Mouse (Mus musculus): ENCODE results near the gene Taar7a. TPM values are rescaled to one million over a fixed set of nuclear protein-coding genes. Genes with fewer than 3 reads are reported as not detected.

Taar7a gene
- polyA plus RNA-seq, 1 experiment from 2014 or later = not detected

DNA sequence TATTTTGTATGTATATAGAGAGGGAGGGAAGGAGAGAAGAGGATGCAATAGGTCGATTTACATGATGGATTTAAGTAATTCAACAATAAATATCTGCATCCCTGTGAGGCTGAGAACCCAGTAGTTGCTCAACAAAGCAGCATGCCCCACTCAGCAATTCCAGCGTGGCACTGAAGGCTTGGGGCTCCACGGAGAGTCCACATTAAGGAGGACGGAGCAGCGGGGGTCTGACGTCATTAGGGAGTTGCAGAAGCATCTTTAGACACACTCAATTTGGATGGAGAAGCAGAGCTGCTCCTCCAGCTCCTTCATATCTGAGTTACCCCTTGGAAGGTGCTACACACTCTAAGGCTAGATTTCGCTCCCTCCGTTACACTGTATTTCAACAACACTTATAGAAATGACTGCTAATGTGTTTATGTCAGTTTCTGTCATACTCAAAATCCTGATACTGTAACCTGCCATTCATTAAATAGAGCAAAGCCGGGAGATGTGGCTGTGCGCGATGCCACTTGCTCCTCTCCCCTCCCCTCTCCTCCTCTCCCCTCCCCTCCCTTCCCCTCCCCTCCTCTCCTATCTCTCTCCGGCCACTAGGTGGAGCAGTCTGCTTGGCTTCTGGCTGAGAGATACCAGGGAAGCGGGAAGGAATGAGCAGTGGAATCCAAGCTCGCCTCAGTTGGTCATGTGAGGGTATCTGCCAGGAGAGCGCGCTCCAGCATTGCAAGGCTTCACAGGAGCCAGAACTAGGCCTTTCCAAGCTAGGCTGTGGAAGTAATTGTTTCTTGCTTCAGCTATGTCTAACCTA is 14.2 kb downstream of the Taar7a start:
- no peaks in the 10 kb centered on the region for H3K27me3 ChIP-seq (replicated peaks)
- H3K4me1 ChIP-seq (replicated peaks) = no peaks in the 10 kb centered on the region
- no peaks in the 10 kb centered on the region for H3K36me3 ChIP-seq
- H3K27ac ChIP-seq (ENCODE audit: poor library complexity, severe bottlenecking) = no peak overlapping the region
- peak; percentile 61 for ATAC-seq (ENCODE audit: insufficient number of reproducible peaks, low FRiP score)
- H3K4me3 ChIP-seq = no peak overlapping the region
- H3K9ac ChIP-seq = no peak overlapping the region
- no peak overlapping the region for H3K4me2 ChIP-seq
- 42% methylated on average over 16 of the region's 16 CpGs for WGBS
- no peaks in the 10 kb centered on the region for H3K9me3 ChIP-seq (replicated peaks)

DNA sequence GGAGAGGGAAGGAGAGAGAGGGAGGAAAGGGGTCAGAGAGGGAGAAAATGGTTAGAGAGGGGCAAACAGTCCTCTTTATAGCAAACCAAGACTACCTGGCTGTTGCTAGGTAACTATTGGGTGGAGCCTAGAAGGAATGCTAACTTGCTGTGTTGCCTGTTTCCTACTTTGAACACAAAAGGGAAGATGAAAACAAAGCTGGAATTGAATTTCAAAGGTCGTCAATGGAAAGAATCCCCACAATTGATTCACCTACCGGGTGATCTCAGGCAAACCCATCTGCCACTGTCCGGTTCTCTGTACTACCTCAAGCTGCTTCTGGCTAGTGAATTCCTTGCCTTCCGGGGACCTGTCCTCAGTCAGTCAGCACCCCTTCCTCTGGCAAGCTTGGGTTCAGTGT is 15.3 kb downstream of the Taar7a start:
- H3K9me3 ChIP-seq (replicated peaks) = no peaks in the 10 kb centered on the region
- H3K27me3 ChIP-seq (replicated peaks) = no peaks in the 10 kb centered on the region
- H3K4me2 ChIP-seq = no peak overlapping the region
- H3K9ac ChIP-seq = no peak overlapping the region
- H3K36me3 ChIP-seq = no peaks in the 10 kb centered on the region
- ATAC-seq (ENCODE audit: insufficient number of reproducible peaks, low FRiP score) = no peak
- WGBS = 54% methylated on average over 4 of the region's 4 CpGs
- H3K27ac ChIP-seq (ENCODE audit: poor library complexity, severe bottlenecking) = no peak overlapping the region
- H3K4me3 ChIP-seq = no peak overlapping the region
- H3K4me1 ChIP-seq (replicated peaks) = no peaks in the 10 kb centered on the region

- Histone ChIP-seq H3K4me3 (no peak overlapping the region), H3K9ac (no peak overlapping the region), H3K36me3 (no peaks in the 10 kb centered on the region), H3K27ac (ENCODE audit: poor library complexity, severe bottlenecking) (no peak overlapping the region), H3K9me3 (replicated peaks) (no peaks in the 10 kb centered on the region; the same call in 1 of the 2 replicates), H3K27me3 (replicated peaks) (no peaks in the 10 kb centered on the region), H3K4me2 (no peak overlapping the region), H3K4me1 (replicated peaks) (0 out of 2 replicates have a peak, but pooled peaks cover 2% of the 10 kb centered on the region)
- ATAC-seq (ENCODE audit: insufficient number of reproducible peaks, low FRiP score) = no peak
- WGBS = 80% methylated on average over 5 of the region's 5 CpGs
Measured at GRCm38 (mm10) chr10:23971256-23971655, 22.0 kb downstream of the Taar7a start.

DNA sequence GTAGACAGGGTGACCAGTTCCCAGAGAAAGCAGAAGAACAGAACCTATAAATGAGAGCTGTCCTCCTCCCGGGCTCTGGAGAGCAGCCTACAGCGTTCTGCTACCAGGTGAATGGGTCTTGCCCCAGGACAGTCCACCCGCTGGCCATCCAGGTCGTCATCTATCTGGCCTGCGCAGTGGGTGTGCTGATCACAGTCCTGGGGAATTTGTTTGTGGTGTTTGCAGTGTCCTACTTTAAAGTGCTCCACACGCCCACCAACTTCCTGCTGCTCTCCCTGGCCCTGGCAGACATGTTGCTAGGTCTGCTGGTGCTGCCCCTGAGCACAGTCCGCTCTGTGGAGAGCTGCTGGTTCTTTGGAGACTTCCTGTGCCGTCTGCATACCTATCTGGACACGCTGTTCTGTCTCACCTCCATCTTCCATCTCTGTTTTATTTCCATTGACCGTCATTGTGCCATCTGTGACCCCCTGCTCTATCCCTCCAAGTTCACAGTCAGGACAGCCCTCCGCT is 22.6 kb downstream of the Taar7a start, which contains the start of gene Taar5:
Gene Taar5 (plus strand): TSS at position 51 of the 510 bp plus-strand sequence.
- 82% methylated on average over 11 of the region's 11 CpGs for whole genome bisulfite sequencing
- no peak within 1 kb of the TSS for H3K9ac ChIP-seq

DNA sequence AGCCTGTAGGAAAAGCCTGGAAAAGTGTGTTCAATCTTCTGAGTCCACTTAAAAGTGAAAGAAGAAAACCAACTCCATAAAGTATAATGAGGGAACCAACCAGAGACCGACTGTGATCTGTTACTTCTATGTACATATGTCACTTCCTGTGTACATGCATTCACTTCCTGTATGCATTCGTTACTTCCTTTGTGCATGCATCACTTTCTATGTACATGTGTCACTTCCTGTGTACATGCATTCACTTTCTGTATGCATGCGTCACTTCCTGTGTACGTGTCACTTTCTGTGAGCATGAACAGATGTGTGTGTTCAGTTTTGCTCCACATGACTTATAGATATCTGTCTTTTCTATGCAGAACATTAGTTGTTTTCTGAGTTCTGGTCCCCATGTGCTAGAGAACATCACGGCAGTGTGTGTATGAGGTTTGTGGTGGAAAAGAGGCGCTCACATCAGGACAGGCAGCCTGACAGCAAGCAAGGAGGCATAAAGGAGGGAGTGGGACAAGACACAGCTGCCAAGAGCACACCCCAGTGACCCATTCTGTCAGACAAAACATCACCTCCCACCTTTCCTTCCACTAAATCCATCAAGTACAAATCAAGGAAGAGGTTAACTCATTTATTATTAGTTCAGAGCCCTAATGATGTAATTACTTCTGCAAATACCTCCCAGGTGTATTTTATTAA is 28.2 kb downstream of the Taar7a start:
- 72% methylated on average over 6 of the region's 6 CpGs for WGBS

More for the DNA sequence above, 22.6 kb downstream of the Taar7a start, which contains the start of gene Taar5:
- Histone ChIP-seq H3K4me3 (no peak within 1 kb of the TSS), H3K4me2 (no peak within 1 kb of the TSS), H3K9me3 (replicated peaks) (no peaks in the 10 kb centered on the region; the same call in 1 of the 2 replicates), H3K27ac (ENCODE audit: poor library complexity, severe bottlenecking) (no peak within 1 kb of the TSS), H3K4me1 (replicated peaks) (0 out of 2 replicates have a peak, but pooled peaks cover 2% of the 10 kb centered on the region), H3K27me3 (replicated peaks) (no peaks in the 10 kb centered on the region), H3K36me3 (no peaks in the 10 kb centered on the region)
- ATAC-seq (ENCODE audit: insufficient number of reproducible peaks, low FRiP score) = no peak

GRCm38 (mm10) chr10:23963444-23963843 is 29.8 kb downstream of the Taar7a start:
- peak; percentile 73 for ATAC-seq (ENCODE audit: insufficient number of reproducible peaks, low FRiP score)
- WGBS = 49% methylated on average over 3 of the region's 3 CpGs
- Histone ChIP-seq H3K27ac (ENCODE audit: poor library complexity, severe bottlenecking) (no peak overlapping the region), H3K9ac (no peak overlapping the region), H3K4me1 (replicated peaks) (0 out of 2 replicates have a peak, but pooled peaks cover 1% of the 10 kb centered on the region), H3K4me2 (no peak overlapping the region), H3K9me3 (replicated peaks) (no peaks in the 10 kb centered on the region; the same call in 1 of the 2 replicates), H3K27me3 (replicated peaks) (no peaks in the 10 kb centered on the region), H3K4me3 (no peak overlapping the region), H3K36me3 (no peaks in the 10 kb centered on the region)

More for the DNA sequence above, 28.2 kb downstream of the Taar7a start:
- Histone ChIP-seq H3K27me3 (replicated peaks) (no peaks in the 10 kb centered on the region), H3K4me2 (no peak overlapping the region), H3K9ac (no peak overlapping the region), H3K27ac (ENCODE audit: poor library complexity, severe bottlenecking) (no peak overlapping the region), H3K9me3 (replicated peaks) (no peaks in the 10 kb centered on the region; the same call in 1 of the 2 replicates), H3K4me3 (no peak overlapping the region), H3K36me3 (no peaks in the 10 kb centered on the region), H3K4me1 (replicated peaks) (0 out of 2 replicates have a peak, but pooled peaks cover 2% of the 10 kb centered on the region)
- ATAC-seq (ENCODE audit: insufficient number of reproducible peaks, low FRiP score) = no peak

- 89% methylated on average over 13 of the region's 13 CpGs for WGBS
- no peaks in the 10 kb centered on the region for H3K27me3 ChIP-seq (replicated peaks)
- no peak within 1 kb of the TSS for H3K4me2 ChIP-seq
- no peak for ATAC-seq (ENCODE audit: insufficient number of reproducible peaks, low FRiP score)
- no peaks in the 10 kb centered on the region for H3K4me1 ChIP-seq (replicated peaks)
- no peaks in the 10 kb centered on the region for H3K9me3 ChIP-seq (replicated peaks)
- H3K27ac ChIP-seq (ENCODE audit: poor library complexity, severe bottlenecking) = no peak within 1 kb of the TSS
- H3K4me3 ChIP-seq = no peak within 1 kb of the TSS
- no peak within 1 kb of the TSS for H3K9ac ChIP-seq
- no peaks in the 10 kb centered on the region for H3K36me3 ChIP-seq
Measured at GRCm38 (mm10) chr10:23960444-23960915, 32.8 kb downstream of the Taar7a start, which contains the start of gene Taar4. TSS of gene Taar4 (plus strand) at chr10:23960494.

- H3K4me3 ChIP-seq = no peak overlapping the region
- H3K4me2 ChIP-seq = no peak overlapping the region
- H3K4me1 ChIP-seq (replicated peaks) = 0 out of 2 replicates have a peak, but pooled peaks cover 5% of the 10 kb centered on the region
- no peaks in the 10 kb centered on the region for H3K36me3 ChIP-seq
- no peak for ATAC-seq (ENCODE audit: insufficient number of reproducible peaks, low FRiP score)
- 55% methylated on average over 3 of the region's 3 CpGs for WGBS
- no peak overlapping the region for H3K9ac ChIP-seq
- H3K9me3 ChIP-seq (replicated peaks) = no peaks in the 10 kb centered on the region
- H3K27me3 ChIP-seq (replicated peaks) = no peaks in the 10 kb centered on the region
- H3K27ac ChIP-seq (ENCODE audit: poor library complexity, severe bottlenecking) = no peak overlapping the region
Measured at GRCm38 (mm10) chr10:23959071-23959470, 34.2 kb downstream of the Taar7a start.

DNA sequence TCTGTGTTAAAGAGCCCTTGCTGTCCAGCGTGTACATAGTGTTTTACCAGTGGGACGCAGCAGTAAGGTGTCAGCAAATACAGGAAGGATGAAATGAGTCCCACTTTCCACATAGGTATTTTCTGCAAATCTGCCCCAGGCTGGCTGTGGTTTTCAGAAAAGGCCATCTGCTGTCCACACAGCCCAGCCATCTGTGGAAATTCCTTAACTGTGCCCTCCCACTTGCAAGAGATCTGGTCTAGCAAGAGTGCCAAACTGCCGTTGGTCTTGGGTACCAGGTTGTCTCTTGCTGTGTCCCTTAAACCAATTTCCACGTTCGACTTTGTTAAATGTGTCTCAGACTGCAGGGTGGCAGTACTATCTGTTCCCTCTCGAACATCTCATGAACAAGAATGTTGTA is 41.6 kb downstream of the Taar7a start:
- H3K9ac ChIP-seq = no peak overlapping the region
- no peaks in the 10 kb centered on the region for H3K36me3 ChIP-seq
- H3K4me3 ChIP-seq = no peak overlapping the region
- no peaks in the 10 kb centered on the region for H3K27me3 ChIP-seq (replicated peaks)
- 0 out of 2 replicates have a peak, but pooled peaks cover 13% of the 10 kb centered on the region for H3K4me1 ChIP-seq (replicated peaks)
- H3K4me2 ChIP-seq = no peak overlapping the region
- no peak for ATAC-seq (ENCODE audit: insufficient number of reproducible peaks, low FRiP score)
- 78% methylated on average over 6 of the region's 6 CpGs for WGBS
- H3K27ac ChIP-seq (ENCODE audit: poor library complexity, severe bottlenecking) = no peak overlapping the region
- no peaks in the 10 kb centered on the region for H3K9me3 ChIP-seq (replicated peaks)

- no peak within 1 kb of the TSS for H3K27ac ChIP-seq (ENCODE audit: poor library complexity, severe bottlenecking)
- no peaks in the 10 kb centered on the region for H3K36me3 ChIP-seq
- H3K27me3 ChIP-seq (replicated peaks) = no peaks in the 10 kb centered on the region
- no peaks in the 10 kb centered on the region for H3K9me3 ChIP-seq (replicated peaks)
- no peak for ATAC-seq (ENCODE audit: insufficient number of reproducible peaks, low FRiP score)
- 0 out of 2 replicates have a peak, but pooled peaks cover 13% of the 10 kb centered on the region for H3K4me1 ChIP-seq (replicated peaks)
- H3K4me3 ChIP-seq = no peak within 1 kb of the TSS
- WGBS = 85% methylated on average over 16 of the region's 16 CpGs
- no peak within 1 kb of the TSS for H3K9ac ChIP-seq
- no peak within 1 kb of the TSS for H3K4me2 ChIP-seq
Measured at GRCm38 (mm10) chr10:23949508-23950005, 43.7 kb downstream of the Taar7a start, which contains the start of gene Taar3. TSS of gene Taar3 (plus strand) at chr10:23949558.
